21 mouse cellular contexts compared by ENCODE assay signal in the genomic region with DNA sequence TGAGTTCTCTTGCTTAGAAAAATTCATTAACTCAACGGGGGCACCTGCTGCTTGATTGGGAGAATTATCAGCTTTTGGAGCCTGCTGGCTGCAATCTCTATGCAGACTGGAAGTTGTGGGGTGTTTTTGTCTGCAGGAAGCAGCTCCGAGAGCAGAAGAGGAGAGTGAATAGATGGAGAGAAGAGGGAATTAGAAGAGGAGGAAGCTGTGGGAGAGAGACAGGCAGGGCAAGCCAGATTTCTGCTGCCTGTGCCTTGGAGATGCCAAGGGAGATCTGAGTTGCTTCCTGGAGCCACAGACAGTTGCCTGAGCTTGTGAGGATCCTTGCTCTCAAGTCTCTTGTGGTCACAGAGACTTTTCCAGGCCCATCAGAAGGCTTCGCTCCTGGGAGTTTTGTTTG.
"Had no signal": no experiment of that assay in that cellular context is flagged by ENCODE, and none has a peak within 500 bp of the region (broad histone marks: within the 10 kb centered on the region; RNA-seq: fewer than 3 reads in every experiment).

No protein-coding gene starts in this region.

- H3K36me3 ChIP-seq: limb, embryonic 12.5 days; limb, embryonic 15.5 days; midbrain, embryonic 12.5 days; midbrain, embryonic 15.5 days; neural tube, embryonic 13.5 days; stomach, embryonic 15.5 days had no signal

- H3K27ac ChIP-seq: limb, embryonic 12.5 days; limb, embryonic 15.5 days; liver, embryonic 14.5 days; macrophage; midbrain, embryonic 12.5 days; midbrain, embryonic 15.5 days; neural tube, embryonic 13.5 days; stomach, embryonic 15.5 days had no signal

- H3K4me3 ChIP-seq: limb, embryonic 12.5 days; limb, embryonic 15.5 days; midbrain, embryonic 12.5 days; midbrain, embryonic 15.5 days; neural tube, embryonic 13.5 days; stomach, embryonic 15.5 days had no signal

- H3K9me3 ChIP-seq: limb, embryonic 12.5 days; limb, embryonic 15.5 days; midbrain, embryonic 12.5 days; midbrain, embryonic 15.5 days; neural tube, embryonic 13.5 days; stomach, embryonic 15.5 days had no signal

- ATAC-seq: intestine, embryonic 16.5 days; liver, postnatal 0 days; lung, postnatal 0 days; midbrain, embryonic 15.5 days had no signal

- H3K4me1 ChIP-seq: limb, embryonic 15.5 days; stomach, embryonic 15.5 days had no signal

- H3K4me2 ChIP-seq: limb, embryonic 12.5 days; limb, embryonic 15.5 days; liver, embryonic 11.5 days; lung, embryonic 14.5 days; midbrain, embryonic 12.5 days; midbrain, embryonic 15.5 days; neural tube, embryonic 13.5 days; stomach, embryonic 15.5 days had no signal

- H3K9ac ChIP-seq: limb, embryonic 12.5 days; limb, embryonic 15.5 days; liver, embryonic 14.5 days; liver, postnatal 0 days; lung, embryonic 14.5 days; midbrain, embryonic 12.5 days; midbrain, embryonic 15.5 days; neural tube, embryonic 13.5 days; stomach, embryonic 15.5 days had no signal

- H3K27me3 ChIP-seq: limb, embryonic 15.5 days; midbrain, embryonic 12.5 days; midbrain, embryonic 15.5 days; neural tube, embryonic 13.5 days; stomach, embryonic 15.5 days had no signal

- DNase-seq: kidney, adult 18-20 months; kidney, adult 9 months; kidney, postnatal 14 days; kidney, postnatal 4 days; left cerebral cortex, postnatal 4 days; liver, postnatal 0 days; lung, embryonic 14.5 days; right cerebral cortex, postnatal 25 days; spleen, adult 18-20 months; thymus, postnatal 25 days had no signal
